Mouse (Mus musculus) bone marrow, adult 2 months (tissue): ENCODE data around the gene Nfx1.

Source experiments
- CTCF ChIP-seq: fragments of 200-500 bp; IDR thresholded peaks from 2 replicates; pipeline ENCODE4 v1.5.1; 2011; ENCODE audit warnings: low read length, control low read depth; ENCODE audit not compliant: control insufficient read depth, insufficient read depth
- POLR2A ChIP-seq: fragments of 200-500 bp; IDR thresholded peaks from 2 replicates; pipeline ENCODE4 v1.6.1; 2011; ENCODE audit warnings: low read depth, mild to moderate bottlenecking, control low read depth, low read length, borderline replicate concordance; ENCODE audit not compliant: control insufficient read depth

GRCm38 (mm10) chr4:41037942-41038341 is 67.2 kb downstream of the Nfx1 start:
- TF ChIP-seq CTCF: no peak
- no peak for TF ChIP-seq POLR2A
